ENCODE assay signal across 26 mouse cellular contexts in genomic region chr13:58896254-58896910, GRCm38 (mm10).
"Had no signal": no experiment of that assay in that cellular context is flagged by ENCODE, and none has a peak within 500 bp of the region (broad histone marks: within the 10 kb centered on the region; RNA-seq: fewer than 3 reads in every experiment).

No protein-coding gene starts in this region.

- DNase-seq: forebrain, postnatal 0 days; gastrocnemius, postnatal 10 days; gastrocnemius, postnatal 25 days; heart, adult 18-20 months; heart, postnatal 10 days; heart, postnatal 4 days; kidney, adult 2 months; kidney, adult 9 months; kidney, postnatal 14 days; kidney, postnatal 36 days; layer of hippocampus, postnatal 36 days; left cerebral cortex, postnatal 4 days had no signal

- H3K4me1 ChIP-seq: heart, embryonic 10.5 days; heart, embryonic 12.5 days; hindbrain, embryonic 10.5 days; hindbrain, embryonic 12.5 days; kidney, embryonic 15.5 days; limb, embryonic 13.5 days; liver, embryonic 12.5 days had no signal

- H3K9me3 ChIP-seq: heart, embryonic 10.5 days; limb, embryonic 15.5 days; liver, embryonic 12.5 days had no signal

- H3K27me3 ChIP-seq: heart, embryonic 12.5 days; hindbrain, embryonic 12.5 days; kidney, embryonic 15.5 days; limb, embryonic 13.5 days; limb, embryonic 15.5 days; liver, embryonic 12.5 days had no signal

- H3K9ac ChIP-seq: forebrain, postnatal 0 days; heart, embryonic 12.5 days; hindbrain, embryonic 12.5 days; hindbrain, embryonic 14.5 days; kidney, embryonic 15.5 days; limb, embryonic 13.5 days; limb, embryonic 15.5 days; liver, embryonic 12.5 days; liver, embryonic 14.5 days had no signal

- H3K4me3 ChIP-seq: heart, embryonic 10.5 days; heart, embryonic 12.5 days; hindbrain, embryonic 10.5 days; hindbrain, embryonic 12.5 days; kidney, embryonic 15.5 days; layer of hippocampus, adult 2 months; limb, embryonic 13.5 days; limb, embryonic 15.5 days; liver, embryonic 12.5 days had no signal

- ATAC-seq: forebrain, postnatal 0 days; hindbrain, embryonic 16.5 days; inflammation-experienced regulatory T-cells, adult 6 months; liver, embryonic 12.5 days had no signal

- H3K36me3 ChIP-seq: heart, embryonic 10.5 days; heart, embryonic 12.5 days; kidney, embryonic 15.5 days; limb, embryonic 13.5 days; limb, embryonic 15.5 days; liver, embryonic 12.5 days had no signal

- H3K27ac ChIP-seq: heart, embryonic 10.5 days; hindbrain, embryonic 10.5 days; hindbrain, embryonic 12.5 days; hindbrain, embryonic 14.5 days; kidney, embryonic 15.5 days; kidney, postnatal 0 days; layer of hippocampus, adult 2 months; limb, embryonic 13.5 days; limb, embryonic 15.5 days; liver, embryonic 12.5 days; liver, embryonic 14.5 days had no signal

- H3K4me2 ChIP-seq: heart, embryonic 12.5 days; hindbrain, embryonic 12.5 days; hindbrain, embryonic 14.5 days; kidney, embryonic 15.5 days; limb, embryonic 13.5 days; limb, embryonic 15.5 days; liver, embryonic 12.5 days had no signal
